Mouse (Mus musculus) gastrocnemius, postnatal 36 days (tissue): ENCODE data around the gene Fam69a. TPM values are rescaled to one million over a fixed set of nuclear protein-coding genes. Genes with fewer than 3 reads are reported as not detected.
"Not testable (repeated sequence)": the region's sequence is repeated elsewhere in the genome, so short reads cannot be mapped to it uniquely, and the experiment has no call there.

ENCODE experiments used
- DNase-seq, 2 experiments: peaks; one replicate each; pipeline ENCODE4 v3.0.0; 2022
- intact Hi-C: fragments of 180-260 bp; cut with DNase I; formaldehyde crosslinking; loops from one replicate; pipeline ENCODE4 v1.15.1; 2025
- long read RNA-seq, 2 experiments: library from polyadenylated mRNA; stranded (forward); transcript quantifications; one replicate each; pipeline ENCODE4 v2.0.0; 2021
- total RNA-seq, 2 experiments: library from RNA; stranded (reverse); gene quantifications; 2 replicates each; pipeline ENCODE4 v1.2.3; 2021

The Fam69a gene
- total RNA-seq = 10 to 100 TPM; 21.8 to 23.6 TPM
- long read RNA-seq, experiment 1, transcript Fam69a-201 (5 exons, 2,721 nt) = major isoform, 43 of 48 reads
- long read RNA-seq, experiment 1, partial matches to known transcripts = 2 of 48 reads
- long read RNA-seq, experiment 1, other reads (novel, unspliced or antisense) = 3 of 48 reads
- long read RNA-seq, experiment 2, transcript Fam69a-201 (5 exons, 2,721 nt) = major isoform, 44 of 48 reads
- long read RNA-seq, experiment 2, partial matches to known transcripts = 1 of 48 reads
- long read RNA-seq, experiment 2, other reads (novel, unspliced or antisense) = 3 of 48 reads

- intact Hi-C loops = loop anchor here (5.0 kb wide), 1 partner anchor 65 kb away; no protein-coding TSS in a partner anchor
- peak in 1 of 2 experiments; percentile 72 for DNase-seq
These were observed at the start of gene Fam69a for GRCm38 (mm10) chr5:107986967-107987834. Gene Fam69a (minus strand): TSS chr5:107987085.

- intact Hi-C loops = loop anchor here (2.0 to 5.0 kb wide), 3 partner anchors 115 to 227 kb away; no protein-coding TSS in a partner anchor
- no peak for DNase-seq
These were observed 48.6 kb upstream of the Fam69a start for GRCm38 (mm10) chr5:108035523-108035922.

GRCm38 (mm10) chr5:108034194-108034593, 47.3 kb upstream of the Fam69a start:
- intact Hi-C loops = loop anchor here (2.0 to 5.0 kb wide), 3 partner anchors 48 to 129 kb away; no protein-coding TSS in a partner anchor
- DNase-seq = no peak

- intact Hi-C loops = loop anchor here (5.0 kb wide), 1 partner anchor 51 kb away; no protein-coding TSS in a partner anchor
- DNase-seq = no peak
These were observed 44.4 kb upstream of the Fam69a start for GRCm38 (mm10) chr5:108031267-108031666.

- intact Hi-C loops = loop anchor here (5.0 kb wide), 1 partner anchor 52 kb away; no protein-coding TSS in a partner anchor
- DNase-seq = no peak
These were observed 43.1 kb upstream of the Fam69a start for GRCm38 (mm10) chr5:108029968-108030367.

GRCm38 (mm10) chr5:108028797-108029536, 42.1 kb upstream of the Fam69a start:
- intact Hi-C loops = not testable (repeated sequence)

GRCm38 (mm10) chr5:108028230-108028629, 41.3 kb upstream of the Fam69a start:
- no peak for DNase-seq
- intact Hi-C loops = no loop called here

More at GRCm38 (mm10) chr5:108028797-108029536, 42.1 kb upstream of the Fam69a start:
- not testable (repeated sequence) for DNase-seq

- intact Hi-C loops = no loop called here
- DNase-seq = no peak
These were observed 34.5 kb upstream of the Fam69a start for GRCm38 (mm10) chr5:108021346-108021745.

GRCm38 (mm10) chr5:108019367-108019766, 32.5 kb upstream of the Fam69a start:
- intact Hi-C loops = no loop called here

GRCm38 (mm10) chr5:108017232-108017631, 30.3 kb upstream of the Fam69a start:
- intact Hi-C loops = no loop called here
- DNase-seq = no peak

More at GRCm38 (mm10) chr5:108019367-108019766, 32.5 kb upstream of the Fam69a start:
- no peak for DNase-seq

GRCm38 (mm10) chr5:108015422-108015821, 28.5 kb upstream of the Fam69a start:
- intact Hi-C loops = no loop called here
- DNase-seq = no peak

- intact Hi-C loops = no loop called here
- DNase-seq = no peak
These were observed 27.3 kb upstream of the Fam69a start for GRCm38 (mm10) chr5:108014173-108014572.

- intact Hi-C loops = no loop called here
These were observed 22.8 kb upstream of the Fam69a start for GRCm38 (mm10) chr5:108009721-108010120.

GRCm38 (mm10) chr5:108005134-108005533, 18.2 kb upstream of the Fam69a start:
- intact Hi-C loops = loop anchor here (1.0 kb wide), 1 partner anchor 84 kb away; no protein-coding TSS in a partner anchor
- DNase-seq = no peak

More at GRCm38 (mm10) chr5:108009721-108010120, 22.8 kb upstream of the Fam69a start:
- DNase-seq = no peak

- intact Hi-C loops = no loop called here
- no peak for DNase-seq
These were observed 15.8 kb upstream of the Fam69a start for GRCm38 (mm10) chr5:108002734-108003133.

GRCm38 (mm10) chr5:108000776-108001548, 14.1 kb upstream of the Fam69a start:
- intact Hi-C loops = no loop called here
- DNase-seq = peak in 1 of 2 experiments; percentile 27

- intact Hi-C loops = no loop called here
- peak; percentile 46 to 54 for DNase-seq
These were observed 10.8 kb upstream of the Fam69a start for GRCm38 (mm10) chr5:107997717-107998116.

- intact Hi-C loops = no loop called here
- DNase-seq = no peak
These were observed 9.1 kb upstream of the Fam69a start for GRCm38 (mm10) chr5:107995936-107996335.

GRCm38 (mm10) chr5:107987835-107988251, 958 bp upstream of the Fam69a start:
- DNase-seq = no peak
- intact Hi-C loops = loop anchor here (5.0 kb wide), 1 partner anchor 66 kb away; no protein-coding TSS in a partner anchor
